In the genomic region with DNA sequence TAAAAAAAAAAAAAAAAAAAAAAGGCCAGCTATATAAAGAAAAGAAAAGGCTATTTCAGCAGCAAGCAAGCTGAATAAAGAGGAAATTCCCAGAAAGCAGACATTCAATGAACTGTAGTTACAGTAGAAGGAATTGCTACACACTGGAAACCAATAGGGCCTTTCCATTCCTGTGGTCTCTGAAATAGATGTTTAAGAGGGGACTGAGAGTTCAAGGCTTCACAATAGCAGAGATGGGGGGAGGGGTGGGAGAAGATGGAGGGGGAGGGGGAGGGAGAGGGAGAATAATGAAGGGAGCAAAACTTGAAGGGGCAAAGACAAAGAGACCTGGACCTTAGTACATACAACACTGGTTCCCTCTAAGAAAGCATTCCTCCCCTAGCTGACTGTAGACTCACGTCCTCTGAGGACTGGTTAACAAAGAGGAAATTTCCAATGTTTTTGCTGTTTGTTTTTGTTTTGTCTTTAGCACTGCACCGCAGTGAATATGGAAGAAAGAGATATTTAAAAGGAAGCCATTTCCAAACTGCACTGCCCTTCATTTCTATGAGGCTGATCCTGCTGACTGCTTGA, we compare ENCODE assay signal across 25 mouse cellular contexts.
DNase-seq lines count a peak whose midpoint lies in the region; ATAC-seq and TF ChIP-seq lines count a peak whose summit lies in the region.
"Had no signal": no experiment of that assay in that cellular context is flagged by ENCODE, and none has a peak within 500 bp of the region (broad histone marks: within the 10 kb centered on the region; RNA-seq: fewer than 3 reads in every experiment).

No protein-coding gene starts in this region.

- no peaks in the 10 kb centered on the region for H3K9me3 ChIP-seq in forebrain, embryonic 10.5 days
- H3K9me3 ChIP-seq in forebrain, postnatal 0 days (ENCODE audit: low read length) = no peaks in the 10 kb centered on the region
- H3K9me3 ChIP-seq in midbrain, embryonic 11.5 days (ENCODE audit: control insufficient read depth, low read length) = no peaks in the 10 kb centered on the region
- no peaks in the 10 kb centered on the region for H3K9me3 ChIP-seq in midbrain, embryonic 15.5 days
- no peaks in the 10 kb centered on the region for H3K9me3 ChIP-seq in forebrain, embryonic 13.5 days (replicated peaks)
- H3K9me3 ChIP-seq in neural tube, embryonic 11.5 days (ENCODE audit: control insufficient read depth, low read length) = no peaks in the 10 kb centered on the region
- H3K9me3 ChIP-seq in embryonic facial prominence, embryonic 10.5 days = no peaks in the 10 kb centered on the region
- H3K9me3 ChIP-seq: lung, embryonic 15.5 days; neural tube, embryonic 13.5 days had no signal

- peaks cover 25% of the 10 kb centered on the region for H3K4me1 ChIP-seq in forebrain, embryonic 10.5 days
- H3K4me1 ChIP-seq in forebrain, postnatal 0 days (ENCODE audit: insufficient read depth) = no peaks in the 10 kb centered on the region; the same call in 1 of the 2 replicates
- no peaks in the 10 kb centered on the region for H3K4me1 ChIP-seq in midbrain, embryonic 11.5 days (ENCODE audit: control insufficient read depth, insufficient read depth, low read length)
- no peaks in the 10 kb centered on the region for H3K4me1 ChIP-seq in midbrain, embryonic 15.5 days
- peaks cover 18% of the 10 kb centered on the region for H3K4me1 ChIP-seq in forebrain, embryonic 13.5 days
- H3K4me1 ChIP-seq in neural tube, embryonic 11.5 days (ENCODE audit: control insufficient read depth, insufficient read depth, low read length) = no peaks in the 10 kb centered on the region
- peaks cover 8% of the 10 kb centered on the region for H3K4me1 ChIP-seq in embryonic facial prominence, embryonic 10.5 days
- H3K4me1 ChIP-seq: lung, embryonic 15.5 days had no signal

- ATAC-seq in forebrain, postnatal 0 days = no peak
- peak; percentile 56 for ATAC-seq in midbrain, embryonic 11.5 days (ENCODE audit: low FRiP score)
- no peak for ATAC-seq in midbrain, embryonic 15.5 days (replicated peaks)
- peak; percentile 72; the same call in 1 of the 2 replicates for ATAC-seq in forebrain, embryonic 13.5 days
- peak; percentile 39 for ATAC-seq in neural tube, embryonic 11.5 days (ENCODE audit: insufficient read depth, low FRiP score, low TSS enrichment)
- ATAC-seq: Patski had no signal

- H3K4me3 ChIP-seq in forebrain, embryonic 10.5 days = no peak overlapping the region
- no peak overlapping the region for H3K4me3 ChIP-seq in forebrain, postnatal 0 days (ENCODE audit: low read depth, low read length)
- H3K4me3 ChIP-seq in midbrain, embryonic 11.5 days (ENCODE audit: low read depth, low read length) = no peak overlapping the region
- no peak overlapping the region for H3K4me3 ChIP-seq in midbrain, embryonic 15.5 days
- no peak overlapping the region for H3K4me3 ChIP-seq in forebrain, embryonic 13.5 days
- H3K4me3 ChIP-seq in neural tube, embryonic 11.5 days (ENCODE audit: low read depth, low read length) = no peak overlapping the region
- no peak overlapping the region for H3K4me3 ChIP-seq in embryonic facial prominence, embryonic 10.5 days
- H3K4me3 ChIP-seq: left cerebral cortex, adult 2 months; lung, embryonic 15.5 days; neural tube, embryonic 13.5 days had no signal

- no peak overlapping the region for H3K9ac ChIP-seq in forebrain, postnatal 0 days
- no peak overlapping the region for H3K9ac ChIP-seq in midbrain, embryonic 11.5 days (ENCODE audit: low read length)
- H3K9ac ChIP-seq in midbrain, embryonic 15.5 days = no peak overlapping the region
- no peak overlapping the region for H3K9ac ChIP-seq in forebrain, embryonic 13.5 days
- no peak overlapping the region for H3K9ac ChIP-seq in neural tube, embryonic 11.5 days (ENCODE audit: low read length)
- H3K9ac ChIP-seq: liver, embryonic 14.5 days; lung, embryonic 15.5 days; neural tube, embryonic 13.5 days had no signal

- H3K36me3 ChIP-seq in forebrain, embryonic 10.5 days (replicated peaks) = no peaks in the 10 kb centered on the region
- H3K36me3 ChIP-seq in forebrain, postnatal 0 days (ENCODE audit: insufficient read depth) = no peaks in the 10 kb centered on the region
- H3K36me3 ChIP-seq in midbrain, embryonic 11.5 days (ENCODE audit: control insufficient read depth, insufficient read depth, low read length) = no peaks in the 10 kb centered on the region
- H3K36me3 ChIP-seq in midbrain, embryonic 15.5 days (replicated peaks) = no peaks in the 10 kb centered on the region
- H3K36me3 ChIP-seq in forebrain, embryonic 13.5 days (ENCODE audit: poor library complexity, severe bottlenecking) = no peaks in the 10 kb centered on the region
- no peaks in the 10 kb centered on the region for H3K36me3 ChIP-seq in neural tube, embryonic 11.5 days (ENCODE audit: control insufficient read depth, insufficient read depth, low read length)
- H3K36me3 ChIP-seq in embryonic facial prominence, embryonic 10.5 days (replicated peaks) = no peaks in the 10 kb centered on the region
- H3K36me3 ChIP-seq: lung, embryonic 15.5 days; neural tube, embryonic 13.5 days had no signal

- no peak overlapping the region for H3K4me2 ChIP-seq in forebrain, postnatal 0 days (ENCODE audit: low read depth)
- no peak overlapping the region for H3K4me2 ChIP-seq in midbrain, embryonic 11.5 days
- no peak overlapping the region for H3K4me2 ChIP-seq in midbrain, embryonic 15.5 days
- H3K4me2 ChIP-seq in forebrain, embryonic 13.5 days = peak overlapping the region; percentile 12; the same call in 1 of the 2 replicates
- H3K4me2 ChIP-seq in neural tube, embryonic 11.5 days (ENCODE audit: low read depth) = no peak overlapping the region
- H3K4me2 ChIP-seq: heart, embryonic 11.5 days; lung, embryonic 15.5 days; neural tube, embryonic 13.5 days had no signal

- no peak for DNase-seq in forebrain, embryonic 10.5 days (ENCODE audit: extremely low spot score, low spot score)
- DNase-seq in forebrain, postnatal 0 days = no peak
- peak; percentile 84 for DNase-seq in midbrain, embryonic 11.5 days (ENCODE audit: low spot score, missing footprints)
- DNase-seq in neural tube, embryonic 11.5 days (ENCODE audit: low spot score) = no peak
- no peak for DNase-seq in embryonic facial prominence, embryonic 10.5 days (ENCODE audit: low spot score)
- no peak for DNase-seq in adrenal gland, adult 8-10 months
- DNase-seq: adrenal gland, postnatal 14 days; cerebellum, adult 11 months; cerebellum, postnatal 10 days; gastrocnemius, adult 2 months; heart, postnatal 14 days; kidney, adult 2 months; kidney, postnatal 10 days; right cerebral cortex, postnatal 25 days; thymus, adult 18-20 months; thymus, postnatal 4 days had no signal

- no peak for TF ChIP-seq CTCF in forebrain, postnatal 0 days (IDR thresholded peaks at IDR 0.05; ENCODE audit: low read depth)

- peak overlapping the region; percentile 78 for H3K27ac ChIP-seq in forebrain, embryonic 10.5 days
- H3K27ac ChIP-seq in forebrain, postnatal 0 days (ENCODE audit: low read depth, low read length) = no peak overlapping the region
- no peak overlapping the region for H3K27ac ChIP-seq in midbrain, embryonic 11.5 days (ENCODE audit: low read depth, low read length)
- H3K27ac ChIP-seq in midbrain, embryonic 15.5 days = no peak overlapping the region
- H3K27ac ChIP-seq in forebrain, embryonic 13.5 days = no peak overlapping the region
- no peak overlapping the region for H3K27ac ChIP-seq in neural tube, embryonic 11.5 days (ENCODE audit: low read depth, low read length)
- H3K27ac ChIP-seq in embryonic facial prominence, embryonic 10.5 days (replicated peaks) = no peak overlapping the region; the same call in 1 of the 2 replicates
- H3K27ac ChIP-seq: gastrocnemius, adult 2 months; left cerebral cortex, adult 2 months; liver, embryonic 14.5 days; lung, embryonic 15.5 days; macrophage; neural tube, embryonic 13.5 days had no signal

- WGBS in forebrain, embryonic 10.5 days = 44% methylated on average over 2 of the region's 2 CpGs
- 26% methylated on average over 2 of the region's 2 CpGs for WGBS in forebrain, postnatal 0 days
- 38% methylated on average over 2 of the region's 2 CpGs for WGBS in midbrain, embryonic 11.5 days
- 37% methylated on average over 2 of the region's 2 CpGs for WGBS in midbrain, embryonic 15.5 days
- WGBS in forebrain, embryonic 13.5 days = 27% methylated on average over 2 of the region's 2 CpGs
- 59% methylated on average over 2 of the region's 2 CpGs for WGBS in neural tube, embryonic 11.5 days
- WGBS in embryonic facial prominence, embryonic 10.5 days = 59% methylated on average over 2 of the region's 2 CpGs

- H3K27me3 ChIP-seq in forebrain, embryonic 10.5 days (ENCODE audit: poor library complexity, severe bottlenecking) = no peaks in the 10 kb centered on the region
- H3K27me3 ChIP-seq in forebrain, postnatal 0 days (ENCODE audit: insufficient read depth, low read length) = no peaks in the 10 kb centered on the region
- H3K27me3 ChIP-seq in midbrain, embryonic 11.5 days (ENCODE audit: control insufficient read depth, insufficient read depth, low read length) = no peaks in the 10 kb centered on the region
- no peaks in the 10 kb centered on the region for H3K27me3 ChIP-seq in midbrain, embryonic 15.5 days (replicated peaks)
- H3K27me3 ChIP-seq in forebrain, embryonic 13.5 days = no peaks in the 10 kb centered on the region
- H3K27me3 ChIP-seq in neural tube, embryonic 11.5 days (ENCODE audit: control insufficient read depth, insufficient read depth, low read length) = no peaks in the 10 kb centered on the region
- H3K27me3 ChIP-seq in embryonic facial prominence, embryonic 10.5 days (replicated peaks; ENCODE audit: low read depth, poor library complexity, severe bottlenecking) = no peaks in the 10 kb centered on the region
- H3K27me3 ChIP-seq: lung, embryonic 15.5 days; neural tube, embryonic 13.5 days had no signal

Comparison
In these comparisons a context has a peak if more than half of its experiments do, and no peak if none do; other contexts are left out.
1. ATAC-seq: peak in midbrain, embryonic 11.5 days (single experiment), forebrain, embryonic 13.5 days (single experiment) and neural tube, embryonic 11.5 days (single experiment); none in forebrain, postnatal 0 days (single experiment) and midbrain, embryonic 15.5 days (single experiment).